Mouse (Mus musculus) embryonic facial prominence, embryonic 14.5 days (tissue): ENCODE measurements at regions not wholly inside any gene's neighbourhood (a gene's known extent, or its start where the extent isn't known, plus 50 kb on each side); places are given as distances from the start of the nearest gene placed in this dataset.
"Not testable (repeated sequence)": the region's sequence is repeated elsewhere in the genome, so short reads cannot be mapped to it uniquely, and the experiment has no call there.

ENCODE experiments used
- ATAC-seq: fragments of 200-750 bp; cut with Nextera tagmentation; 2 replicates; pipeline ENCODE4 v1.8.0; 2017; ENCODE audit warnings: low read depth, moderate number of reproducible peaks, moderate TSS enrichment
- DNase-seq: peaks from one replicate; pipeline ENCODE4 v3.0.0-alpha.2; 2015; ENCODE audit warnings: low spot score
- H3K27ac ChIP-seq: fragments of 300-500 bp; sonication (generic); replicated peaks from 2 replicates; pipeline ENCODE4 v1.5.1; 2014; ENCODE audit warnings: low read depth, mild to moderate bottlenecking, low read length, moderate library complexity
- H3K27me3 ChIP-seq: fragments of 300-500 bp; sonication (generic); replicated peaks from 2 replicates; pipeline ENCODE4 v1.6.1; 2014; ENCODE audit warnings: low read length; ENCODE audit not compliant: control insufficient read depth, insufficient read depth
- H3K36me3 ChIP-seq: fragments of 300-500 bp; sonication (generic); 2 replicates; pipeline ENCODE4 v1.6.1; 2014; ENCODE audit warnings: low read length, mixed read lengths; ENCODE audit not compliant: control insufficient read depth, insufficient read depth
- H3K4me1 ChIP-seq: fragments of 300-500 bp; sonication (generic); 2 replicates; pipeline ENCODE4 v1.6.1; 2014; ENCODE audit warnings: antibody characterized with exemption, low read length; ENCODE audit not compliant: control insufficient read depth, insufficient read depth
- H3K4me2 ChIP-seq: fragments of 300-500 bp; sonication (generic); 2 replicates; pipeline ENCODE4 v1.6.1; 2014; ENCODE audit warnings: low read depth, mild to moderate bottlenecking, low read length, moderate library complexity, mixed read lengths
- H3K4me3 ChIP-seq: fragments of 300-500 bp; sonication (generic); 2 replicates; pipeline ENCODE4 v1.5.1; 2014; ENCODE audit warnings: low read depth, mild to moderate bottlenecking, low read length
- H3K9ac ChIP-seq: fragments of 300-500 bp; sonication (generic); 2 replicates; pipeline ENCODE4 v1.6.1; 2014; ENCODE audit warnings: low read depth, mild to moderate bottlenecking, low read length, moderate library complexity, mixed read lengths
- H3K9me3 ChIP-seq: fragments of 300-500 bp; sonication (generic); 2 replicates; pipeline ENCODE4 v1.6.1; 2016; ENCODE audit warnings: low read length; ENCODE audit not compliant: control insufficient read depth
- WGBS: fragments of 180-500 bp; shearing (Covaris S2); extraction: QIAGEN DNeasy Blood & Tissue Kit; methylation state at CpG from one replicate; pipeline ENCODE4 v1.1.7; 2014; 5-methylcytosine and 5-hydroxymethylcytosine counted together

- H3K36me3 ChIP-seq: no peaks in the 10 kb centered on the region
- no peak overlapping the region for H3K9ac ChIP-seq
- H3K4me2 ChIP-seq: no peak overlapping the region
- ATAC-seq (no peak), DNase-seq (no peak)
- H3K27ac ChIP-seq: no peak overlapping the region
- no peaks in the 10 kb centered on the region for H3K9me3 ChIP-seq
- H3K27me3 ChIP-seq: no peaks in the 10 kb centered on the region
- WGBS: 70% methylated on average over 2 of the region's 2 CpGs
- no peaks in the 10 kb centered on the region for H3K4me1 ChIP-seq
- no peak overlapping the region for H3K4me3 ChIP-seq
Measured at GRCm38 (mm10) chr2:78309361-78309760, 363.2 kb upstream of the Cwc22 start.

- Histone ChIP-seq H3K4me3 (no peak overlapping the region), H3K4me1 (no peaks in the 10 kb centered on the region), H3K27ac (no peak overlapping the region), H3K9me3 (no peaks in the 10 kb centered on the region), H3K9ac (no peak overlapping the region), H3K36me3 (no peaks in the 10 kb centered on the region), H3K4me2 (no peak overlapping the region), H3K27me3 (no peaks in the 10 kb centered on the region)
- DNase-seq (no peak), ATAC-seq (no peak)
- WGBS: 79% methylated on average over 4 of the region's 4 CpGs
Measured at GRCm38 (mm10) chr2:78306897-78307296, 360.7 kb upstream of the Cwc22 start.

GRCm38 (mm10) chr2:78291665-78292064, 345.5 kb upstream of the Cwc22 start:
- H3K27ac ChIP-seq: no peak overlapping the region
- ATAC-seq (no peak), DNase-seq (no peak)
- WGBS: 24% methylated on average over 1 of the region's 1 CpGs
- no peaks in the 10 kb centered on the region for H3K9me3 ChIP-seq
- no peak overlapping the region for H3K9ac ChIP-seq
- no peak overlapping the region for H3K4me3 ChIP-seq
- no peak overlapping the region for H3K4me2 ChIP-seq
- H3K27me3 ChIP-seq: no peaks in the 10 kb centered on the region
- no peaks in the 10 kb centered on the region for H3K36me3 ChIP-seq
- H3K4me1 ChIP-seq: no peaks in the 10 kb centered on the region

- DNase-seq (no peak), ATAC-seq (no peak)
- Histone ChIP-seq H3K27ac (no peak overlapping the region), H3K4me3 (no peak overlapping the region), H3K27me3 (no peaks in the 10 kb centered on the region), H3K4me1 (peaks cover under 1% of the 10 kb centered on the region; the same call in 1 of the 2 replicates), H3K36me3 (no peaks in the 10 kb centered on the region), H3K9me3 (no peaks in the 10 kb centered on the region), H3K4me2 (no peak overlapping the region), H3K9ac (no peak overlapping the region)
Measured at GRCm38 (mm10) chr2:78284806-78285205, 338.6 kb upstream of the Cwc22 start.

GRCm38 (mm10) chr2:78283605-78284004, 337.4 kb upstream of the Cwc22 start:
- no peak overlapping the region for H3K9ac ChIP-seq
- no peak overlapping the region for H3K27ac ChIP-seq
- no peak overlapping the region for H3K4me2 ChIP-seq
- DNase-seq (no peak), ATAC-seq (no peak)
- no peaks in the 10 kb centered on the region for H3K9me3 ChIP-seq
- H3K4me3 ChIP-seq: no peak overlapping the region
- peaks cover 7% of the 10 kb centered on the region; the same call in 1 of the 2 replicates for H3K4me1 ChIP-seq
- H3K27me3 ChIP-seq: no peaks in the 10 kb centered on the region
- 65% methylated on average over 4 of the region's 4 CpGs for WGBS
- H3K36me3 ChIP-seq: no peaks in the 10 kb centered on the region

- H3K27me3 ChIP-seq, H3K27ac ChIP-seq, H3K9ac ChIP-seq, H3K36me3 ChIP-seq, H3K4me3 ChIP-seq, H3K4me1 ChIP-seq, DNase-seq, ATAC-seq, H3K9me3 ChIP-seq, H3K4me2 ChIP-seq: not testable (repeated sequence)
- 62% methylated on average over 6 of the region's 6 CpGs for WGBS
Measured at GRCm38 (mm10) chr2:78281846-78282245, 335.7 kb upstream of the Cwc22 start.

GRCm38 (mm10) chr2:78280219-78280915, 334.2 kb upstream of the Cwc22 start:
- Histone ChIP-seq H3K4me3 (no peak overlapping the region), H3K4me1 (peaks cover 7% of the 10 kb centered on the region; the same call in 1 of the 2 replicates), H3K4me2 (no peak overlapping the region), H3K9ac (no peak overlapping the region), H3K36me3 (no peaks in the 10 kb centered on the region), H3K27me3 (no peaks in the 10 kb centered on the region), H3K9me3 (no peaks in the 10 kb centered on the region), H3K27ac (no peak overlapping the region)
- ATAC-seq (no peak), DNase-seq (peak; percentile 63)
- 75% methylated on average over 5 of the region's 5 CpGs for WGBS

GRCm38 (mm10) chr2:78279382-78280056, 333.3 kb upstream of the Cwc22 start:
- Histone ChIP-seq H3K4me1 (peaks cover 7% of the 10 kb centered on the region; the same call in 1 of the 2 replicates), H3K27me3 (no peaks in the 10 kb centered on the region), H3K4me2 (no peak overlapping the region), H3K36me3 (no peaks in the 10 kb centered on the region), H3K9me3 (no peaks in the 10 kb centered on the region), H3K9ac (no peak overlapping the region), H3K27ac (no peak overlapping the region), H3K4me3 (no peak overlapping the region)
- 61% methylated on average over 5 of the region's 5 CpGs for WGBS
- ATAC-seq (peak; percentile 88), DNase-seq (peak; percentile 90)

- no peak for ATAC-seq
Measured at GRCm38 (mm10) chr2:78278630-78279029, 332.5 kb upstream of the Cwc22 start.

More at GRCm38 (mm10) chr2:78278630-78279029, 332.5 kb upstream of the Cwc22 start:
- WGBS: 77% methylated on average over 2 of the region's 2 CpGs
- no peak overlapping the region for H3K4me3 ChIP-seq
- H3K4me1 ChIP-seq: peaks cover 7% of the 10 kb centered on the region; the same call in 1 of the 2 replicates
- H3K9ac ChIP-seq: no peak overlapping the region
- H3K36me3 ChIP-seq: no peaks in the 10 kb centered on the region
- H3K27me3 ChIP-seq: no peaks in the 10 kb centered on the region
- H3K27ac ChIP-seq: no peak overlapping the region
- DNase-seq: no peak
- H3K9me3 ChIP-seq: no peaks in the 10 kb centered on the region
- H3K4me2 ChIP-seq: no peak overlapping the region
